Mouse (Mus musculus): ENCODE data around the gene Togaram2.
A peak's percentile ranks its signal among the peaks of the same experiment; 100 is the strongest.
"Not testable (repeated sequence)": the region's sequence is repeated elsewhere in the genome, so short reads cannot be mapped to it uniquely, and the experiment has no call there.

Gene Togaram2

GRCm38 (mm10) chr17:71742156-71742555 lies 69.1 kb downstream of the Togaram2 start:
- no peak for DNase-seq (ENCODE audit: low spot score)

- DNase-seq (ENCODE audit: low spot score): peak; percentile 13
These were observed 69.9 kb downstream of the Togaram2 start for GRCm38 (mm10) chr17:71742935-71743334.

GRCm38 (mm10) chr17:71746114-71746513 lies 73.1 kb downstream of the Togaram2 start:
- no peak for DNase-seq (ENCODE audit: low spot score)

- no peak for DNase-seq (ENCODE audit: low spot score)
These were observed 74.5 kb downstream of the Togaram2 start for GRCm38 (mm10) chr17:71747561-71747960.

- DNase-seq (ENCODE audit: low spot score): no peak
These were observed 76.6 kb downstream of the Togaram2 start for GRCm38 (mm10) chr17:71749616-71750168.

GRCm38 (mm10) chr17:71752831-71753230 lies 79.8 kb downstream of the Togaram2 start, which contains the start of gene Pcare:
Gene Pcare, minus strand, starts transcription at chr17:71752894.
- DNase-seq (ENCODE audit: low spot score): no peak

- no peak for DNase-seq (ENCODE audit: low spot score)
These were observed 87.5 kb downstream of the Togaram2 start for GRCm38 (mm10) chr17:71760536-71760935.

- DNase-seq (ENCODE audit: low spot score): not testable (repeated sequence)
These were observed 95.1 kb downstream of the Togaram2 start, which contains the start of gene Clip4 for GRCm38 (mm10) chr17:71768173-71768572. Gene Clip4, plus strand, starts transcription at chr17:71768473.

GRCm38 (mm10) chr17:71769564-71769963 lies 96.5 kb downstream of the Togaram2 start:
- no peak for DNase-seq (ENCODE audit: low spot score)

GRCm38 (mm10) chr17:71770696-71771095 lies 97.6 kb downstream of the Togaram2 start:
- DNase-seq (ENCODE audit: low spot score): no peak

- no peak for DNase-seq (ENCODE audit: low spot score)
These were observed 101.1 kb downstream of the Togaram2 start for GRCm38 (mm10) chr17:71774173-71774572.

GRCm38 (mm10) chr17:71775279-71775678 lies 102.2 kb downstream of the Togaram2 start:
- DNase-seq (ENCODE audit: low spot score): no peak

GRCm38 (mm10) chr17:71778696-71779095 lies 105.6 kb downstream of the Togaram2 start:
- DNase-seq (ENCODE audit: low spot score): no peak
